Mouse (Mus musculus) ES-E14 (cell line): ENCODE measurements around the gene Hist1h2bk. TPM values are rescaled to one million over a fixed set of nuclear protein-coding genes. Genes with fewer than 3 reads are reported as not detected.
"Not testable (repeated sequence)": the region's sequence is repeated elsewhere in the genome, so short reads cannot be mapped to it uniquely, and the experiment has no call there.

Source experiments
- DNase-seq: peaks from one replicate; pipeline ENCODE4 v3.0.0-alpha.2; 2013; ENCODE audit warnings: low read depth, low spot score
- H3K27ac ChIP-seq: 2 replicates; pipeline ENCODE4 v1.5.1; 2012; ENCODE audit warnings: low read depth, mild to moderate bottlenecking, low read length, moderate library complexity, mixed read lengths; ENCODE audit not compliant: poor library complexity, insufficient read depth, severe bottlenecking
- H3K36me3 ChIP-seq: 2 replicates; pipeline ENCODE4 v1.6.1; 2012; ENCODE audit warnings: mild to moderate bottlenecking, low read length, moderate library complexity, mixed read lengths; ENCODE audit not compliant: control insufficient read depth, poor library complexity, insufficient read depth, severe bottlenecking
- H3K4me1 ChIP-seq, 2 experiments: fragments of 150-350 bp in 1 of 2; sonication (generic) in 1 of 2; 2 replicates each; pipeline ENCODE4 v1.6.1; 2012; ENCODE audit warnings: low read length in 2 of 2, mild to moderate bottlenecking in 1 of 2, mixed read lengths in 1 of 2; ENCODE audit not compliant: control insufficient read depth in 2 of 2, insufficient read depth in 2 of 2, poor library complexity in 1 of 2
- H3K4me3 ChIP-seq, 2 experiments: fragments of 150-350 bp in 1 of 2; sonication (generic) in 1 of 2; 2 replicates each; pipeline ENCODE4 v1.5.1; 2012; ENCODE audit warnings: low read length in 2 of 2, low read depth in 1 of 2, mild to moderate bottlenecking in 1 of 2, mixed read lengths in 1 of 2; ENCODE audit not compliant: insufficient read depth in 1 of 2, poor library complexity in 1 of 2, severe bottlenecking in 1 of 2
- H3K9ac ChIP-seq: 2 replicates; pipeline ENCODE4 v1.6.1; 2012; ENCODE audit warnings: low read depth, mild to moderate bottlenecking, low read length, mixed read lengths; ENCODE audit not compliant: poor library complexity, insufficient read depth, severe bottlenecking
- H3K9me3 ChIP-seq: fragments of 150-350 bp; sonication (generic); 2 replicates; pipeline ENCODE4 v1.6.1; 2012; ENCODE audit warnings: low read depth, mild to moderate bottlenecking, low read length; ENCODE audit not compliant: control insufficient read depth, insufficient read depth
- CHD2 ChIP-seq: IDR thresholded peaks from 2 replicates; pipeline ENCODE4 v1.6.1; 2014; ENCODE audit warnings: mild to moderate bottlenecking, low read depth, low read length, inconsistent platforms
- HCFC1 ChIP-seq: IDR thresholded peaks from 2 replicates; pipeline ENCODE4 v1.6.1; 2012; ENCODE audit warnings: low read length, inconsistent platforms, borderline replicate concordance; ENCODE audit not compliant: insufficient read depth
- MAFK ChIP-seq: IDR thresholded peaks from 2 replicates; pipeline ENCODE4 v1.6.1; 2014; ENCODE audit warnings: mild to moderate bottlenecking, low read depth, low read length, inconsistent platforms; ENCODE audit not compliant: insufficient read depth
- ZC3H11A ChIP-seq: IDR thresholded peaks from 2 replicates; pipeline ENCODE4 v1.6.1; 2012; ENCODE audit warnings: low read depth, mild to moderate bottlenecking, inconsistent platforms, low read length, borderline replicate concordance
- ZNF384 ChIP-seq: IDR thresholded peaks from 2 replicates; pipeline ENCODE4 v1.6.1; 2012; ENCODE audit warnings: low read depth, low read length, inconsistent platforms
- in situ Hi-C, 2 experiments: fragments of 600-800 bp; cut with MboI; formaldehyde crosslinking; loops; one replicate each; pipeline ENCODE4 v1.15.1; 2025; ENCODE audit warnings: low sequenced_read_pairs in 2 of 2, inconsistent platforms in 1 of 2; ENCODE audit not compliant: unreplicated experiment in 2 of 2
- total RNA-seq: library from RNA; depleted of rRNA; stranded (reverse); fragments of 300-350 nt; gene quantifications from 2 replicates; pipeline ENCODE4 v1.2.3, GENCODE M21; 2012

Gene Hist1h2bk
- total RNA-seq, 1 experiment = 1,966 TPM

DNA sequence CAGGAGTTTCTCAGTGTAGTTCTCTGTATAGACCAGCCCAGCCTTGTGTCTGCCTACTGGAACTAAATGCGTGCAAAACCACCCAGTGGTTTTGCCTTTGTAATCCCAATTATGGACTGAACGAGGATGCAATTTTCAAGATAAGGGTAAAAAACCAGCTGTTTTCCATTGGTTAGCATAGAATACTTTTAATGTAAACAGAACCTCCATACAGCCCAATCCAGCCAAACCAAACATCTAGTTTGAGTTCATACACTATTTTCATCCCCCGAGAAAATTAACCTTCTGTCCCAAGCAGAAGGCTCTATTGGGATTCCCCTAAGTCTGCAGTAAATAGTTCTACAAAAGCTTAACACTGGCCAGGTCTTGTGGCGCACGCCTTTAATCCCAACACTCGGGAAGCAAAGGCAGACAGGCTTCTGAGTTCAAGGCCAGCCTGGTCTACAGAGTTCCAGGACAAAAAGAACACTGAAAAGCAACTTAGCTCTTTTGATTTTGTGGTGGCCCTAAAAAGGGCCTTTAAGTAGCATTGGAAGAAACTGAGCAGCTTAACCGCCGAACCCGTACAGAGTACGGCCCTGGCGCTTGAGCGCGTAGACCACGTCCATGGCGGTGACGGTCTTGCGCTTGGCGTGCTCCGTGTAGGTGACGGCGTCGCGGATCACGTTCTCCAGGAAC, 4.9 kb downstream of the Hist1h2bk start:
- no peaks in the 10 kb centered on the region for H3K4me1 ChIP-seq
- no peaks in the 10 kb centered on the region for H3K9me3 ChIP-seq
- H3K36me3 ChIP-seq = no peaks in the 10 kb centered on the region
- peak overlapping the region; percentile 42 to 54 for H3K4me3 ChIP-seq
- in situ Hi-C loops = loop anchor here (25.0 kb wide), 6 partner anchors 303 to 1722 kb away; partner anchors contain the start of genes Abt1 (in 1 of the 2), Hist1h1a (in 1 of the 2), Hist1h1d (in 1 of the 2) and Hist1h1t (in 1 of the 2)
- H3K27ac ChIP-seq = peak overlapping the region; percentile 78
- H3K9ac ChIP-seq = peak overlapping the region; percentile 69
- DNase-seq = no peak
- TF ChIP-seq HCFC1 = no peak
- no peak for TF ChIP-seq ZNF384
- TF ChIP-seq CHD2 = no peak
- TF ChIP-seq ZC3H11A = no peak
- no peak for TF ChIP-seq MAFK

DNA sequence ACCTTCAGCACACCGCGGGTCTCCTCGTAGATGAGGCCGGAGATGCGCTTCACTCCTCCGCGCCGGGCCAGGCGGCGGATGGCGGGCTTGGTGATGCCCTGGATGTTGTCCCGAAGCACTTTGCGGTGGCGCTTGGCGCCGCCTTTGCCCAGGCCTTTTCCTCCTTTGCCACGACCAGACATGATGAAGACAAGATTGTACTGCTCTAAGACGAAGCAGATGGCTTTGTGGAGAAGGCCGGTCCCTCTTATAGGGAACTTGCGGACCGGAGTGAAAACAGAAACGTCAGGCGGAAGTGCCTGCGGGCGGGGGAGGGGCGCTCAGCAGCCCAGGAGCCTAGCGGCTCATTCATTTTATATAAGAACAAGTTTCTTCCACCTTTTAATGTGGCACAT, 5.5 kb downstream of the Hist1h2bk start, which contains the start of gene Hist1h4i:
TSS of gene Hist1h4i (minus strand) at position 221 of the 395 bp plus-strand sequence.
- H3K9ac ChIP-seq = peak within 1 kb of the TSS; percentile 92
- H3K36me3 ChIP-seq, DNase-seq, H3K9me3 ChIP-seq, H3K4me1 ChIP-seq: not testable (repeated sequence)
- peak within 1 kb of the TSS; percentile 42 to 78 for H3K4me3 ChIP-seq
- H3K27ac ChIP-seq = peak within 1 kb of the TSS; percentile 92
- in situ Hi-C loops = loop anchor here (25.0 kb wide), 6 partner anchors 304 to 1721 kb away; partner anchors contain the start of genes Abt1 (in 1 of the 2), Hist1h1a (in 1 of the 2), Hist1h1d (in 1 of the 2) and Hist1h1t (in 1 of the 2)

DNA sequence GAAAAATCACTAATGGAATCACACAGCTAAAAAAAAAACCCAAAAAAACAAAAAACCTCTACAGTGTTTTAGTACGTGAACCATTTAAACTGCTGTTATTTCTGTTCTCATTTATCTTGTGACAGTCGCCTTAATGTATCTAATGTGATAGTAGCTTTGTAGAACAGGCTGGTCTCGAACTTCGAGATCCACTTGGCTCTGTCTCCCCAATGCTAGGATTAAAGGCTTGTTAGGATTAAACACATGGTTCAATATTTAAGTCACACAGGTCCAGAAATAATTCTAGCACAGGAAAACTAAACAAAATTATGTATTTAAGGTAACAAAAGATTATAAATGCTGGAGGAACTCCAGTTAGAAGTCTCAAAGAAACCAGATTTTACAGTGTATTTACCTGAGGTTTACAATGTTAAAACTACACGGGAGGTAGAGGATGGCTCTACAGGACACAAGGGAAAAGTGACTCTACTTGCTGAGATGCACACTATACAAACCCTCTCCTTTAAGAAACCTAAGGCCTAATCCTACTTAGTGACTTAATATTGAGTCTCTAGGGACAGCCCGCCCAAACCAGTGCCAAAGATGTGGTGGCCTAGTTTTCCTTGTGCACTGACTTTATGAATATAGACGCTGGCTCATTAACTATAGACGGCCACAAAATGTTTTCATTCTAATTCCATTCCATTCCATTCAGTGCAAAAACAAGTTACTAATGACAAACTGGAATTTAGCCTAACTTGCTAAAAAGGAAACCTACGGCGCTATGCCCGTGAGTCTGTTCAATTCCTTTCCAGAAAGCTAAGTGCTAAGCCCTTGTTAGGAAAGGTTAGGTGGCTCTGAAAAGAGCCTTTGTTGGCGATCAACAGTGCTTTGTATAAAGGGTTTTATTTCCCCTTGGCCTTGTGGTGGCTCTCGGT, 6.2 kb downstream of the Hist1h2bk start:
- no peaks in the 10 kb centered on the region for H3K36me3 ChIP-seq
- no peaks in the 10 kb centered on the region for H3K9me3 ChIP-seq
- TF ChIP-seq HCFC1 = no peak
- no peak for TF ChIP-seq ZC3H11A
- TF ChIP-seq ZNF384 = no peak
- no peak for TF ChIP-seq MAFK
- no peak for TF ChIP-seq CHD2
- in situ Hi-C loops = loop anchor here (25.0 kb wide), 6 partner anchors 305 to 1720 kb away; partner anchors contain the start of genes Abt1 (in 1 of the 2), Hist1h1a (in 1 of the 2), Hist1h1d (in 1 of the 2) and Hist1h1t (in 1 of the 2)
- peak overlapping the region; percentile 30 to 78 for H3K4me3 ChIP-seq
- DNase-seq = no peak
- no peaks in the 10 kb centered on the region for H3K4me1 ChIP-seq
- peak overlapping the region; percentile 92 for H3K9ac ChIP-seq
- H3K27ac ChIP-seq = peak overlapping the region; percentile 92

DNA sequence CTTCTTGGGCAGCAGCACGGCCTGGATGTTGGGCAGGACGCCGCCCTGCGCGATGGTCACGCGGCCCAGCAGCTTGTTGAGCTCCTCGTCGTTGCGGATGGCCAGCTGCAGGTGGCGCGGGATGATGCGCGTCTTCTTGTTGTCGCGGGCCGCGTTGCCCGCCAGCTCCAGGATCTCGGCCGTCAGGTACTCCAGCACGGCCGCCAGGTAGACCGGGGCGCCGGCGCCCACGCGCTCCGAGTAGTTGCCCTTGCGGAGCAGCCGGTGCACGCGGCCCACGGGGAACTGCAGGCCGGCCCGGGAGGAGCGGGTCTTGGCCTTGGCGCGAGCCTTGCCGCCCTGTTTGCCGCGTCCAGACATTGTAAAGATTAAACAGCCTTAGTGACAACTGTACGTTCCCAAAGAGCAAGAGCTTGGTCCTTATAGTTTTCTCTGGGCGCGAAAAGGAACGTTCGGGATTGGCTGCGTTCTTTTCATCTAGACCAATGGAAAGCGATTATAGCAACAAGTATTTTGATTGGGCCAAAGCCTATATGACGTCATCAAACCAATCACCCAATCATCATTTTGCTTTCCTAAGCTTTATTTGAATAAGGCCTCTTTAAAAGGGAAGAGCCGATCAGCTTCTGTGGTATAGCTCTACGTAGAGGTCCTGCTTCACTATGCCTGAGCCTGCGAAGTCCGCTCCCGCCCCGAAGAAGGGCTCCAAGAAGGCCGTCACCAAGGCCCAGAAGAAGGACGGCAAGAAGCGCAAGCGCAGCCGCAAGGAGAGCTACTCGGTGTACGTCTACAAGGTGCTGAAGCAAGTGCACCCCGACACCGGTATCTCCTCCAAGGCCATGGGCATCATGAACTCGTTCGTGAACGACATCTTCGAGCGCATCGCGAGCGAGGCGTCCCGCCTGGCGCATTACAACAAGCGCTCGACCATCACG, 7.2 kb downstream of the Hist1h2bk start, which contains the start of the genes Hist1h2ag and Hist1h2bj:
TSS of gene Hist1h2ag (minus strand) at position 377 of the 935 bp plus-strand sequence.
TSS of gene Hist1h2bj (plus strand) at position 647 of the 935 bp plus-strand sequence.
- not testable (repeated sequence) for H3K9me3 ChIP-seq, H3K4me1 ChIP-seq, H3K36me3 ChIP-seq
- H3K9ac ChIP-seq = peak within 1 kb of the TSS; percentile 92
- peak within 1 kb of the TSS; percentile 30 to 78 for H3K4me3 ChIP-seq
- in situ Hi-C loops = loop anchor here (25.0 kb wide), 6 partner anchors 306 to 1719 kb away; partner anchors contain the start of genes Abt1 (in 1 of the 2), Hist1h1a (in 1 of the 2), Hist1h1d (in 1 of the 2) and Hist1h1t (in 1 of the 2)
- DNase-seq = peak; percentile 99
- H3K27ac ChIP-seq = peak within 1 kb of the TSS; percentile 92
